Mouse (Mus musculus): ENCODE measurements around the gene Dcun1d1.

DNA sequence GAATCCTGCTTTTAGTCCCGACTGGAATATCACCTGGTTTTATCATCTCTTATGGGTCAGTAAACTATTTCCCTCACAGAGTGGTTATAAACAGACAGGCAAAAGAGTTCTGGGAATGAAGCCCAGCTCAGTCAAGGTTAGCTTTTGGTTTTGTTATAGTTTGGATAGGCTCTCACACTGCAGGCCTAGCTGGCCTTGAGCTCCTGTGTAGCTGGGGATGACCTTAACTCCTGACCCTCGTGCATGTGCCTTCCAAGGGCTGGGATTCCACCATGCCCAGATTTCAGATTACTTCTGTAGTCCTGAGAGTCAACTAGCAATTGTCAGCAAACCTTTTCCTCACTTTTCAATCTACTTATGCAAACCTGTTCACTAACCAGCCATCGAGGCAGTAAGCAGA is 19.0 kb downstream of the Dcun1d1 start:
- TF ChIP-seq ZNF384 (IDR thresholded peaks at IDR 0.05; ENCODE audit: low read depth, low read length) = no peak
- no peak for TF ChIP-seq CTCF (conservative IDR thresholded peaks at IDR 0.05 in 1 of 2, IDR thresholded peaks at IDR 0.05 in 1 of 2; ENCODE audit: low read depth in 2 of 2, low read length in 2 of 2)
- TF ChIP-seq GABPA (IDR thresholded peaks at IDR 0.05; ENCODE audit: insufficient replicate concordance, low read depth, low read length) = no peak
- no peak for TF ChIP-seq HCFC1 (IDR thresholded peaks at IDR 0.05; ENCODE audit: low read depth, low read length)
- no peak for TF ChIP-seq POLR2A (IDR thresholded peaks at IDR 0.05; ENCODE audit: low read depth, low read length)
- TF ChIP-seq NRF1 (IDR thresholded peaks at IDR 0.05; ENCODE audit: low read depth, low read length) = no peak
- no peak for TF ChIP-seq RAD21 (IDR thresholded peaks at IDR 0.05; ENCODE audit: low read depth, low read length)

Measured in CH12.LX (cell line).